Mouse (Mus musculus) heart, embryonic 11.5 days (tissue): Measurements from ENCODE around the gene Dnmbp. TPM values are rescaled to one million over a fixed set of nuclear protein-coding genes. Genes with fewer than 3 reads are reported as not detected.

Experiments used
- ATAC-seq: fragments of 200-750 bp; cut with Nextera tagmentation; replicated peaks from 2 replicates; pipeline ENCODE4 v1.8.0; 2017; ENCODE audit warnings: moderate library complexity; ENCODE audit not compliant: insufficient number of reproducible peaks, low FRiP score, low TSS enrichment
- H3K27ac ChIP-seq: fragments of 300-500 bp; sonication (generic); 2 replicates; pipeline ENCODE4 v1.5.1; 2014; ENCODE audit warnings: mild to moderate bottlenecking, low read depth, low read length
- H3K27me3 ChIP-seq: fragments of 300-500 bp; sonication (generic); 2 replicates; pipeline ENCODE4 v1.6.1; 2014; ENCODE audit warnings: mild to moderate bottlenecking, low read length, mixed read lengths; ENCODE audit not compliant: control insufficient read depth, insufficient read depth
- H3K36me3 ChIP-seq: fragments of 300-500 bp; sonication (generic); 2 replicates; pipeline ENCODE4 v1.6.1; 2014; ENCODE audit warnings: mild to moderate bottlenecking, low read length, moderate library complexity, mixed read lengths; ENCODE audit not compliant: control insufficient read depth, insufficient read depth
- H3K4me1 ChIP-seq: fragments of 300-500 bp; sonication (generic); 2 replicates; pipeline ENCODE4 v1.6.1; 2014; ENCODE audit warnings: low read length; ENCODE audit not compliant: control insufficient read depth, insufficient read depth
- H3K4me2 ChIP-seq: fragments of 300-500 bp; sonication (generic); 2 replicates; pipeline ENCODE4 v1.6.1; 2014; ENCODE audit warnings: mild to moderate bottlenecking, moderate library complexity
- H3K4me3 ChIP-seq: fragments of 300-500 bp; sonication (generic); 2 replicates; pipeline ENCODE4 v1.5.1; 2014; ENCODE audit warnings: low read depth, low read length
- H3K9ac ChIP-seq: fragments of 300-500 bp; sonication (generic); 2 replicates; pipeline ENCODE4 v1.6.1; 2014; ENCODE audit warnings: mild to moderate bottlenecking, low read depth, low read length, moderate library complexity
- H3K9me3 ChIP-seq: fragments of 300-500 bp; sonication (generic); replicated peaks from 2 replicates; pipeline ENCODE4 v1.6.1; 2016; ENCODE audit warnings: low read length; ENCODE audit not compliant: control insufficient read depth
- WGBS: fragments of 180-500 bp; shearing (Covaris S2); extraction: QIAGEN DNeasy Blood & Tissue Kit; methylation state at CpG from one replicate; pipeline ENCODE4 v1.1.7; 2014; ENCODE audit not compliant: insufficient replicate concordance; 5-methylcytosine and 5-hydroxymethylcytosine counted together
- polyA plus RNA-seq: library from polyadenylated mRNA; unstranded; fragments of >200 nt; fragmentation: Nextera tagmentation; extraction: Ambion mirVana; gene quantifications from 2 replicates; pipeline ENCODE4 v1.2.1, GENCODE M21; 2014

Dnmbp gene
- polyA plus RNA-seq, 1 experiment from 2014 or later = 11.7 TPM

GRCm38 (mm10) chr19:43921410-43921809, 18.6 kb downstream of the Dnmbp start:
- Histone ChIP-seq H3K4me1 (peaks cover 37% of the 10 kb centered on the region), H3K4me2 (peak overlapping the region; percentile 45), H3K9me3 (0 out of 2 replicates have a peak, but pooled peaks cover 3% of the 10 kb centered on the region), H3K4me3 (no peak overlapping the region), H3K27me3 (no peaks in the 10 kb centered on the region), H3K36me3 (0 out of 2 replicates have a peak, but pooled peaks cover 2% of the 10 kb centered on the region), H3K27ac (no peak overlapping the region), H3K9ac (no peak overlapping the region)
- no peak for ATAC-seq
- 47% methylated on average over 13 of the region's 13 CpGs for WGBS

- Histone ChIP-seq H3K27ac (0 out of 2 replicates have a peak overlapping the region, but pooled peaks have one; percentile 29), H3K9me3 (0 out of 2 replicates have a peak, but pooled peaks cover 3% of the 10 kb centered on the region), H3K4me1 (peaks cover 40% of the 10 kb centered on the region), H3K4me2 (peak overlapping the region; percentile 70), H3K36me3 (0 out of 2 replicates have a peak, but pooled peaks cover 2% of the 10 kb centered on the region), H3K27me3 (no peaks in the 10 kb centered on the region), H3K4me3 (peak overlapping the region; percentile 27), H3K9ac (0 out of 2 replicates have a peak overlapping the region, but pooled peaks have one; percentile 22)
- 11% methylated on average over 32 of the region's 32 CpGs for WGBS
- ATAC-seq = no peak
Measured at GRCm38 (mm10) chr19:43920453-43921300, 19.3 kb downstream of the Dnmbp start.

- Histone ChIP-seq H3K36me3 (0 out of 2 replicates have a peak, but pooled peaks cover 2% of the 10 kb centered on the region), H3K27ac (no peak overlapping the region), H3K9ac (no peak overlapping the region), H3K4me3 (no peak overlapping the region), H3K4me1 (peaks cover 40% of the 10 kb centered on the region), H3K27me3 (no peaks in the 10 kb centered on the region), H3K4me2 (no peak overlapping the region), H3K9me3 (0 out of 2 replicates have a peak, but pooled peaks cover 3% of the 10 kb centered on the region)
- ATAC-seq = no peak
- WGBS = 82% methylated on average over 4 of the region's 4 CpGs
Measured at GRCm38 (mm10) chr19:43919841-43920240, 20.1 kb downstream of the Dnmbp start.

- H3K4me3 ChIP-seq = no peak overlapping the region
- H3K4me2 ChIP-seq = no peak overlapping the region
- H3K9me3 ChIP-seq = 0 out of 2 replicates have a peak, but pooled peaks cover 3% of the 10 kb centered on the region
- H3K36me3 ChIP-seq = 0 out of 2 replicates have a peak, but pooled peaks cover 2% of the 10 kb centered on the region
- H3K4me1 ChIP-seq = peaks cover 40% of the 10 kb centered on the region
- no peaks in the 10 kb centered on the region for H3K27me3 ChIP-seq
- H3K27ac ChIP-seq = no peak overlapping the region
- 70% methylated on average over 3 of the region's 3 CpGs for WGBS
- ATAC-seq = no peak
- no peak overlapping the region for H3K9ac ChIP-seq
Measured at GRCm38 (mm10) chr19:43918834-43919233, 21.2 kb downstream of the Dnmbp start.

DNA sequence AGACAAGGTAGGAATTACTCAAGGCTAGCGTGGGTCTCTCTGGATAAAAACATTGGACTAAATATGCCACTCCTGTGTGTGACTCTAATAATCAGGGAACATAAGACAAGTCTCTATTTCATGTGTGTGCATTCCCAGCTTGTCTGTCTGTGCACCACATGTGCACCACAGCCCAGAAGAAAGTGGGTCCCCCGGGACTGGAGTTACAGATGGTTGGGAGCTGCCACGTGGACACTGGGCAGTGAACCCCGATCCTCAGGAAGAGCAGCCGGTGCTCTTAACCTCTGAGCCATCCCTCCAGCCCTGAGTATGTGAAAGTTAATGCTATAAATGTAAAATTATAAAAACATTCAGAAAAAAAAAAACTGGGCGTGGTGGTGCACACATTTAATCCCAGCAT, 22.2 kb downstream of the Dnmbp start:
- Histone ChIP-seq H3K36me3 (no peaks in the 10 kb centered on the region), H3K9me3 (no peaks in the 10 kb centered on the region), H3K4me3 (no peak overlapping the region), H3K4me2 (peak overlapping the region; percentile 56; the same call in 1 of the 2 replicates), H3K27ac (no peak overlapping the region), H3K9ac (no peak overlapping the region), H3K27me3 (no peaks in the 10 kb centered on the region), H3K4me1 (peaks cover 40% of the 10 kb centered on the region)
- no peak for ATAC-seq
- WGBS = 81% methylated on average over 6 of the region's 6 CpGs

- Histone ChIP-seq H3K9ac (no peak overlapping the region), H3K9me3 (no peaks in the 10 kb centered on the region), H3K27ac (no peak overlapping the region), H3K36me3 (no peaks in the 10 kb centered on the region), H3K27me3 (no peaks in the 10 kb centered on the region), H3K4me1 (peaks cover 36% of the 10 kb centered on the region), H3K4me2 (peak overlapping the region; percentile 56), H3K4me3 (no peak overlapping the region)
- ATAC-seq = no peak
- 65% methylated on average over 2 of the region's 2 CpGs for WGBS
Measured at GRCm38 (mm10) chr19:43917406-43917691, 22.6 kb downstream of the Dnmbp start.

- Histone ChIP-seq H3K27me3 (no peaks in the 10 kb centered on the region), H3K9me3 (no peaks in the 10 kb centered on the region), H3K27ac (no peak overlapping the region), H3K4me3 (no peak overlapping the region), H3K36me3 (no peaks in the 10 kb centered on the region), H3K9ac (no peak overlapping the region), H3K4me2 (peak overlapping the region; percentile 56), H3K4me1 (peaks cover 36% of the 10 kb centered on the region)
- ATAC-seq = 0 out of 2 replicates have a peak, but pooled peaks have one; percentile 39
- WGBS = 33% methylated on average over 21 of the region's 21 CpGs
Measured at GRCm38 (mm10) chr19:43916586-43917405, 23.2 kb downstream of the Dnmbp start.

GRCm38 (mm10) chr19:43915431-43915830, 24.6 kb downstream of the Dnmbp start:
- Histone ChIP-seq H3K9ac (no peak overlapping the region), H3K4me3 (no peak overlapping the region), H3K27me3 (no peaks in the 10 kb centered on the region), H3K4me1 (peaks cover 24% of the 10 kb centered on the region), H3K4me2 (no peak overlapping the region), H3K9me3 (no peaks in the 10 kb centered on the region), H3K36me3 (0 out of 2 replicates have a peak, but pooled peaks cover 4% of the 10 kb centered on the region), H3K27ac (no peak overlapping the region)
- 74% methylated on average over 9 of the region's 9 CpGs for WGBS
- no peak for ATAC-seq
